Mouse (Mus musculus) midbrain, postnatal 0 days (tissue): Measurements from ENCODE around the gene Fads1. TPM values are rescaled to one million over a fixed set of nuclear protein-coding genes. Genes with fewer than 3 reads are reported as not detected.
A peak's percentile ranks its signal among the peaks of the same experiment; 100 is the strongest.

Experiments
- ATAC-seq: fragments of 200-750 bp; cut with Nextera tagmentation; 2 replicates; pipeline ENCODE4 v1.8.0; 2017; ENCODE audit warnings: moderate number of reproducible peaks, mild to moderate bottlenecking, moderate TSS enrichment, moderate library complexity; ENCODE audit not compliant: low FRiP score
- DNase-seq: peaks from one replicate; pipeline ENCODE4 v3.0.0-alpha.2; 2015; ENCODE audit warnings: low spot score
- H3K27ac ChIP-seq: fragments of 300-500 bp; sonication (generic); 2 replicates; pipeline ENCODE4 v1.5.1; 2014; ENCODE audit warnings: low read depth, mild to moderate bottlenecking, low read length, mixed read lengths
- H3K27me3 ChIP-seq: fragments of 300-500 bp; sonication (generic); 2 replicates; pipeline ENCODE4 v1.6.1; 2014; ENCODE audit warnings: low read length, control low read depth, mixed read lengths; ENCODE audit not compliant: insufficient read depth
- H3K36me3 ChIP-seq: fragments of 300-500 bp; sonication (generic); 2 replicates; pipeline ENCODE4 v1.6.1; 2014; ENCODE audit warnings: low read length, control low read depth, mixed read lengths; ENCODE audit not compliant: insufficient read depth
- H3K4me1 ChIP-seq: fragments of 300-500 bp; sonication (generic); 2 replicates; pipeline ENCODE4 v1.6.1; 2014; ENCODE audit warnings: mild to moderate bottlenecking, control low read depth, antibody characterized with exemption, low read length, mixed read lengths; ENCODE audit not compliant: insufficient read depth
- H3K4me2 ChIP-seq: fragments of 300-500 bp; sonication (generic); 2 replicates; pipeline ENCODE4 v1.6.1; 2014; ENCODE audit warnings: low read depth, mild to moderate bottlenecking, low read length, mixed read lengths; ENCODE audit not compliant: poor library complexity, severe bottlenecking
- H3K4me3 ChIP-seq: fragments of 300-500 bp; sonication (generic); 2 replicates; pipeline ENCODE4 v1.5.1; 2014; ENCODE audit warnings: low read depth, mild to moderate bottlenecking, low read length, moderate library complexity
- H3K9ac ChIP-seq: fragments of 300-500 bp; sonication (generic); replicated peaks from 2 replicates; pipeline ENCODE4 v1.6.1; 2014; ENCODE audit warnings: mild to moderate bottlenecking, low read length, moderate library complexity, mixed read lengths; ENCODE audit not compliant: poor library complexity, severe bottlenecking
- H3K9me3 ChIP-seq: fragments of 300-500 bp; sonication (generic); 2 replicates; pipeline ENCODE4 v1.6.1; 2016; ENCODE audit warnings: low read length, control low read depth
- CTCF ChIP-seq: IDR thresholded peaks from 2 replicates; pipeline ENCODE4 v1.5.1; 2016; ENCODE audit warnings: antibody characterized with exemption, mild to moderate bottlenecking
- WGBS: fragments of 180-500 bp; shearing (Covaris S2); extraction: QIAGEN DNeasy Blood & Tissue Kit; methylation state at CpG from one replicate; pipeline ENCODE4 v1.1.7; 2014; 5-methylcytosine and 5-hydroxymethylcytosine counted together
- microRNA-seq: library from miRNA; unstranded; fragments of <30 nt; microRNA quantifications from one replicate; pipeline ENCODE4, GENCODE M21; 2016; ENCODE audit warnings: borderline number of aligned reads
- polyA plus RNA-seq: library from polyadenylated mRNA; unstranded; fragments of >200 nt; fragmentation: Nextera tagmentation; extraction: Ambion mirVana; gene quantifications from 2 replicates; pipeline ENCODE4 v1.2.1, GENCODE M21; 2015
- total RNA-seq: library from RNA; depleted of rRNA; stranded (reverse); fragments of >200 nt; gene quantifications from 2 replicates; pipeline ENCODE4 v1.2.3, GENCODE M21; 2014; rRNA removed

Fads1 gene
- total and polyA plus RNA-seq, 2 experiments from 2014 or later, result 153 to 184 TPM

DNA sequence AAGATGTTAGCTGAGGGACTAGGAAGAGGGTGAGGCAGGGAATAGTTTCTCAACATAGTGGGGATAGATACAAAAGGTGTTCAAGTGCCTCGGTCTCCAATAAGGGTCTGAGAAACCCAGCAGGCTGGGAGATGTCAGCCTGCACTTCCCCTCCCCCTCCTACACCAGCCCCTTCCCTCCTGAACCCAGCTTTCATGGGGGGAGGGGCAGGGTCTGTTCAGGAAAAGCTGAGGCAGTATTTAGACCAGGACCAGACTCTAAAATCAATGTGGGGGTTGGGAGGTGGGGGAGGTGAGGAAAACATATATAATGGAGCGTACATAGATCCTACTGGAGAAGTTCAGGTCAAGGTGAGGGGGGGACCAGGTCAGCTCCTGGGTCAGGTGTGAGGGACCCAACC lies 56.7 kb downstream of the Fads1 start:
- Histone ChIP-seq H3K27me3 (0 out of 2 replicates have a peak, but pooled peaks cover 7% of the 10 kb centered on the region), H3K27ac (no peak overlapping the region), H3K9ac (no peak overlapping the region), H3K9me3 (no peaks in the 10 kb centered on the region), H3K4me1 (no peaks in the 10 kb centered on the region), H3K36me3 (no peaks in the 10 kb centered on the region), H3K4me2 (no peak overlapping the region), H3K4me3 (no peak overlapping the region)
- DNase-seq (no peak), ATAC-seq (no peak)
- TF ChIP-seq CTCF, result no peak
- 54% methylated on average over 2 of the region's 2 CpGs for WGBS

DNA sequence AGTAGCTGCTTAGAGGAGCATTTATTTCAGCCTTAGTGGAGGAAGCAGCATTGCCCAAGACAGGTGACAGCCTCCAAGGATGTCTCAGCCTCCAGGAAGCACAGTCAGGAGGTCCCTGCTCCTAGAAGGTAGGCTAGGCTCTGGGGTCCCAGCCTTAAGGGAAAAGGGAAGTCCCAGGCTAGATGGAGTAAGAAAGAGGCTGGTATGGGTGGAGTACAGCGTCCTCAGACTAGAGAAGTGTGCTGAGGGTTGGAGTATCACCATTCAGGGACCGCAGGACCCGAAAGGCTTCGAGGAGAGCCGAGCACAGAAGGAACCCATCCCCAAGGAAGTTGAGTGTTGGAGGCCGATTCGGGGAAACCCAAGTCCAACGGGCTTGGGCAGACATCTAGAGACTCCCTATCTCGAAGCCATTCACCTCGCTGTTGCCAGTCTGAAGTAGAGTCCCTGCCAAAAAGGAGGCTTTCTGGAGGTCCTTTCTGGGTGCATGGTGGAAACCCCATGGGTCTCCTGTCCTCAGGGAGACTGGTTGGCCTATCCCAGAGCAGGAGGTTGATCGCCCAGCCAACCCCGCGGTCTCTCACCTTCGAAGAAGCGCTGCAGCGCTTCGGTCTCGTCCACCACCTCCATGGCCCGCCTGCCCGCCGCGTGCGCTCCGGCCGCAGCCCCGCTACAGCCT lies 57.4 kb downstream of the Fads1 start:
- peak overlapping the region; percentile 41 for H3K4me3 ChIP-seq
- H3K4me1 ChIP-seq, result no peaks in the 10 kb centered on the region
- H3K36me3 ChIP-seq, result no peaks in the 10 kb centered on the region
- 0 out of 2 replicates have a peak, but pooled peaks cover 7% of the 10 kb centered on the region for H3K27me3 ChIP-seq
- H3K27ac ChIP-seq, result no peak overlapping the region
- ATAC-seq, result no peak
- WGBS, result 5% methylated on average over 26 of the region's 26 CpGs
- no peaks in the 10 kb centered on the region for H3K9me3 ChIP-seq
- H3K4me2 ChIP-seq, result peak overlapping the region; percentile 56
- no peak for TF ChIP-seq CTCF
- DNase-seq, result no peak
- H3K9ac ChIP-seq, result peak overlapping the region; percentile 44; the same call in 1 of the 2 replicates

DNA sequence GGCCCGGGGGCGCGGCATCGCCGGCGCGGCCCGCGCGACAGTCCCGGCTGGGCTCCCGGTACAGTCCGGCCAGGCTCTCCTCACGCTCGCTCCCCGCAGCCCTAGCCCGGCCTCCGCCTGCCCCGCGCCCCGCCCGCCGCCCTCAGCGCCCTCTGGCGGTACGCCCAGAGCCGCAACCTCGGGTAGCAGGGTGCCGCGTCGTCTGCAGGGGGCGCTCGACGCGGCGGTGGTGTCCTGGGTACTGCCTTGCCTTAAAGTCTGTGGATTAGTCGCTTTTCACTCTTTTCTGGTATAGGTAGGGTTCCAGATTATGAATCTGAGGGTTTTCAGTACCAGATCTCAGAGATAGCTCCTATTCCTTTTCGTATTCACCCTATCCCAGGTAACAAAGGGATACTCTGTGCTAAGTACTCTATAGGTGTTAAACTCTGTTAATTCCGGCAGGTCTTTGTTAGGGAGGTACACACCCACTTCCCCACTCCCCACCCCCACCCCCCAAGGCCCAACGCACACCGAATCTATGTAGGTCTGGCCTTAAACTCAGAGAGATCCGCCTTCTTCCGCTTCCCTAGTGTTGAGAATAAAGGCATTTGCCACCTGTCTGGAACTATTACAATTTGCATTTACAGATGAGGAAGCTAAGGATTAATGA lies 58.1 kb downstream of the Fads1 start, which contains the start of gene Myrf:
Myrf (minus strand) TSS at position 95 of the 652 bp plus-strand sequence.
- Histone ChIP-seq H3K4me2 (peak within 1 kb of the TSS; percentile 56), H3K9ac (peak within 1 kb of the TSS; percentile 44; the same call in 1 of the 2 replicates), H3K4me3 (peak within 1 kb of the TSS; percentile 41), H3K36me3 (no peaks in the 10 kb centered on the region), H3K9me3 (no peaks in the 10 kb centered on the region), H3K27me3 (0 out of 2 replicates have a peak, but pooled peaks cover 7% of the 10 kb centered on the region), H3K27ac (no peak within 1 kb of the TSS), H3K4me1 (no peaks in the 10 kb centered on the region)
- ATAC-seq (peak; percentile 69), DNase-seq (peak; percentile 51)
- peak; percentile 83 for TF ChIP-seq CTCF
- 10% methylated on average over 30 of the region's 43 CpGs for WGBS

DNA sequence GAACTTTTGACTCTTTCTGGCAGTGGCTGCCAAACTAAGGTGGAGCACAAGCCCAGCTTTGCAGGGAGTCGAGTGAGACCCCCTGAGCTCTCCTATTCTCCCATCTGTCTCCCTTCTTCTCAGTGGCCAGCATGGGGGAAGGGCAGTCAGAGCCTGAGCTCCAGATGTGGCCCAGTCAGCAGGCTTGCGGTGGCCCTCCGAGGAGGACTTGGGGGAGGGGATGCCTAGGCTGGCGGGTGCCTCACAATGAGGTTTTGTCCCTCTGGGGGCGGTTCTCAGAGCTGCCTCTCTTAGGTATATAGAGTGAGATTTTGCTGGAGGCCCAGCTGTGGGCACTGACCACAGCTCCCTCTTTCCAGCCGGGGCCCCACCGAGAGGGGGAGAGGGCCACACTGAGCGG lies 60.2 kb downstream of the Fads1 start:
- no peaks in the 10 kb centered on the region for H3K9me3 ChIP-seq

DNA sequence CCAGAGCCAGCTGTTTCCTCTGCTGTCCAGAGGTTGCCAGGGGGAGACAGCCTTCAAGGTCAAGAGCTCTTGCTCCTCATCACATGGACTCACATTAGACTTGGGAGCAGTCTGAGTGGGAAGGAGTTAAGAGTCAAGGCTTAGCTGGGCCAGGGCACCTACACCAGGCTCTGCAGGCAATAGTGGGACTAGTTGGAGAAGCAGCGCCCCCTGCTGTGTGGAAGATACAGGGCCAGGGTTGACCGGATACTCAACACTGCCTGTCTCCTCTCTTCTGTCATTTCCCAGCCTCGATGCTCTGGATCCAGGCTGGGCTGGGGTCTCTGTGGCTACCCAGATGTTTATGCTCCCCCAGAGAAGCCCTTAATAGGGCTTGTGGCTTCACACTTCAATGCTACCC lies 61.5 kb downstream of the Fads1 start:
- ATAC-seq (no peak), DNase-seq (peak; percentile 56)
- Histone ChIP-seq H3K27ac (no peak overlapping the region), H3K36me3 (peaks cover 14% of the 10 kb centered on the region; the same call in 1 of the 2 replicates), H3K4me2 (no peak overlapping the region), H3K9ac (no peak overlapping the region), H3K9me3 (no peaks in the 10 kb centered on the region), H3K27me3 (0 out of 2 replicates have a peak, but pooled peaks cover 7% of the 10 kb centered on the region), H3K4me3 (no peak overlapping the region), H3K4me1 (no peaks in the 10 kb centered on the region)
- WGBS, result 30% methylated on average over 3 of the region's 3 CpGs
- peak; percentile 60 for TF ChIP-seq CTCF

More for the DNA sequence above, 60.2 kb downstream of the Fads1 start:
- H3K4me3 ChIP-seq, result no peak overlapping the region
- H3K4me2 ChIP-seq, result no peak overlapping the region
- peaks cover 7% of the 10 kb centered on the region; the same call in 1 of the 2 replicates for H3K36me3 ChIP-seq
- H3K9ac ChIP-seq, result no peak overlapping the region
- H3K27me3 ChIP-seq, result 0 out of 2 replicates have a peak, but pooled peaks cover 7% of the 10 kb centered on the region
- no peak for ATAC-seq
- TF ChIP-seq CTCF, result no peak
- WGBS, result 5% methylated on average over 8 of the region's 8 CpGs
- no peak overlapping the region for H3K27ac ChIP-seq
- no peak for DNase-seq
- H3K4me1 ChIP-seq, result no peaks in the 10 kb centered on the region

Small RNA genes lying within 50 kb of the gene (microRNA-seq; reads per million reads assigned to microRNA genes)
- gene Mir6993, result 1.0 reads per million

Other genes with a start within 250 kb of the Fads1 start
- gene Fth1, start 202.3 kb upstream of the Fads1 start, total RNA-seq, result 337 and 436 TPM in 2 replicates
- gene Fth1, start 202.3 kb upstream of the Fads1 start, polyA plus RNA-seq, result 2,585 and 2,689 TPM in 2 replicates
- gene Best1, start 181.3 kb upstream of the Fads1 start, total RNA-seq, result 2.5 and 4.1 TPM in 2 replicates
- 2.9 and 3.5 TPM in 2 replicates for gene Best1, start 181.3 kb upstream of the Fads1 start, polyA plus RNA-seq
- gene Rab3il1, start 181.2 kb upstream of the Fads1 start, total RNA-seq, result 20.6 and 23.3 TPM in 2 replicates
- 21.7 and 23.5 TPM in 2 replicates for gene Rab3il1, start 181.2 kb upstream of the Fads1 start, polyA plus RNA-seq
- 74.6 and 92.8 TPM in 2 replicates for gene Fads3, start 141.3 kb upstream of the Fads1 start, total RNA-seq
- gene Fads3, start 141.3 kb upstream of the Fads1 start, polyA plus RNA-seq, result 38.8 and 39.2 TPM in 2 replicates
- 278 and 306 TPM in 2 replicates for gene Fads2, start 81.1 kb upstream of the Fads1 start, total RNA-seq
- 260 and 275 TPM in 2 replicates for gene Fads2, start 81.1 kb upstream of the Fads1 start, polyA plus RNA-seq
- 61.4 and 84.7 TPM in 2 replicates for gene Tmem258, start 21.1 kb downstream of the Fads1 start, total RNA-seq
- 279 and 299 TPM in 2 replicates for gene Tmem258, start 21.1 kb downstream of the Fads1 start, polyA plus RNA-seq
- 19.8 and 20.9 TPM in 2 replicates for gene Fen1, start 21.3 kb downstream of the Fads1 start, total RNA-seq
- 20.5 and 21.8 TPM in 2 replicates for gene Fen1, start 21.3 kb downstream of the Fads1 start, polyA plus RNA-seq
- 1.7 and 2.2 TPM in 2 replicates for gene Myrf, start 57.9 kb downstream of the Fads1 start, total RNA-seq
- 0.91 and 0.94 TPM in 2 replicates for gene Myrf, start 57.9 kb downstream of the Fads1 start, polyA plus RNA-seq
- gene Dagla, start 122.0 kb downstream of the Fads1 start, total RNA-seq, result 29.9 and 40.8 TPM in 2 replicates
- gene Dagla, start 122.0 kb downstream of the Fads1 start, polyA plus RNA-seq, result 12.8 and 13.7 TPM in 2 replicates
- gene Syt7, start 206.2 kb downstream of the Fads1 start, total RNA-seq, result 138 and 140 TPM in 2 replicates
- gene Syt7, start 206.2 kb downstream of the Fads1 start, polyA plus RNA-seq, result 14.7 and 19.0 TPM in 2 replicates